Mouse (Mus musculus): ENCODE data around the gene Nln.

DNA sequence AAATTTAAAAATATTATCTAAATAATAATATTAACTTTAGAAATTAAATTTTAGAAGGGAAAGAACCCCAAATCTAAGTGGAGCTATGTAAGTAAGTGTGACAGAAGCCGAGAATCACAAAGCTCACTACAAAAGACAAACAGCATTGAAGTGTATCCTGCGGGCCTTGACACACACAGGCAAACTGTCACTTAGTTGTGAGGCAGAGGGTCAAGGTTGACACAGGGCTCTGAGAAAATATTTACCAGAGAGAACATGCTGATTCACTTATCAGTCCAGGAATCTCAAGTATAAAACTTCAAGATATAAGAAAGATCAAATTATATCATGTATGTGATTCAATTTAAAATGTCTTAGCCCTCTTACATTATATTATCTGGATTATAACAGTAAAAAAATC lies 85.1 kb downstream of the Nln start:
- TF ChIP-seq MYOG (IDR thresholded peaks at IDR 0.05; ENCODE audit: control insufficient read depth in 1 of 3, insufficient read depth in 1 of 3, insufficient read length in 2 of 3, low read depth in 2 of 3) (no peak), POLR2A (IDR thresholded peaks at IDR 0.05; ENCODE audit: insufficient read length, low read depth) (no peak), CEBPB (IDR thresholded peaks at IDR 0.05; ENCODE audit: insufficient read depth, poor library complexity, severe bottlenecking) (no peak), USF1 (IDR thresholded peaks at IDR 0.05; ENCODE audit: low read depth) (no peak)
